Mouse (Mus musculus): Measurements from ENCODE around the gene Elmod1. TPM values are rescaled to one million over a fixed set of nuclear protein-coding genes. Genes with fewer than 3 reads are reported as not detected.
"Not testable (repeated sequence)": the region's sequence is repeated elsewhere in the genome, so short reads cannot be mapped to it uniquely, and the experiment has no call there.

Elmod1 gene
- 1 to 10 TPM; 3.8 to 7.0 (median 4.3) TPM for total RNA-seq (2022)

- peak; percentile 24 for DNase-seq
These were observed at the start of gene Elmod1 for GRCm38 (mm10) chr9:53975122-53975518. Gene Elmod1, minus strand, starts transcription at chr9:53975301.

- DNase-seq: no peak
These were observed 47.7 kb upstream of the Elmod1 start for GRCm38 (mm10) chr9:54022795-54023194.

GRCm38 (mm10) chr9:53994528-53994927 is 19.4 kb upstream of the Elmod1 start:
- DNase-seq: no peak

DNA sequence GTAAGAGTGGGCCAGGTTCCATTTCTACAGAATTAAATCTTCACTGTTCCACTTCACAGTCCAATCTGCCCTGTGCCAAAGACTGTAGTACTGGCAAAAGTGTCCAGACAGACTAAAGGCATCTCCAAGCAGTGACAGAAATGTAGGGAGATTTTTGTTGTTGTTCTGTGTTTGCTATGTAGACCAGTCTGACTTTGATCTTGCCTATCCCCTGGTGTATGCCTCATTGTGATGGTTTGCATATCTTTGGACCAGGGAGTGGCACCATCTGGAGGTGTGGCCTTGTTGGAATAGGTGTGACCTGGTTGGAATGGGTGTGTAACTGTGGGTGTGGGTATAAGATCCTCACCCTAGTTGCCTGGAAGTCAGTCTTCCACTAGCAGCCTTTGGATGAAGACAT is 17.5 kb upstream of the Elmod1 start:
- not testable (repeated sequence) for DNase-seq

GRCm38 (mm10) chr9:53990921-53991320 is 15.8 kb upstream of the Elmod1 start:
- DNase-seq: no peak

DNA sequence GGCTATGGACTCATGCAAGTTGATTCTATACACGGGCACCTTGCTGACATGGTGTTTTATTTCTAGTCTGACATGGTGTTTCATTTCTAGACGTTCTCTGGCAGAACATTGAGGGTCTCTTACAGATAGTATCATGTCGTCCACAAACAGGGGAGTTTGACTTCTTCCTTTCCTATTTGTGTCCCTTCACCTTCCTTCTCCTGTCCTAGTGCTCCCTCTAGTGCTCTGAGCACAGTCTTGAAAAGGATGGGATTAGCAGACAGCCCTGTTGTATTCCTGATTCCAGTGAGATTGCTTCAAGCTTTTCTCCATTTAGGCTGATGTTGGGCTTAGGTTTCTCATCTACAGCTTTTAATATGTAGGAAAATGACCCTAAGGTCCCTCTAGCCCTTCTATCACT is 11.9 kb upstream of the Elmod1 start:
- no peak for DNase-seq

- DNase-seq: no peak
These were observed 9.8 kb upstream of the Elmod1 start for GRCm38 (mm10) chr9:53984868-53985267.

GRCm38 (mm10) chr9:53974328-53975121 is 576 bp downstream of the Elmod1 start:
- no peak for DNase-seq

GRCm38 (mm10) chr9:53973929-53974327 is 1.2 kb downstream of the Elmod1 start:
- no peak for DNase-seq

- no peak for DNase-seq
These were observed 1.9 kb downstream of the Elmod1 start for GRCm38 (mm10) chr9:53973241-53973640.

DNA sequence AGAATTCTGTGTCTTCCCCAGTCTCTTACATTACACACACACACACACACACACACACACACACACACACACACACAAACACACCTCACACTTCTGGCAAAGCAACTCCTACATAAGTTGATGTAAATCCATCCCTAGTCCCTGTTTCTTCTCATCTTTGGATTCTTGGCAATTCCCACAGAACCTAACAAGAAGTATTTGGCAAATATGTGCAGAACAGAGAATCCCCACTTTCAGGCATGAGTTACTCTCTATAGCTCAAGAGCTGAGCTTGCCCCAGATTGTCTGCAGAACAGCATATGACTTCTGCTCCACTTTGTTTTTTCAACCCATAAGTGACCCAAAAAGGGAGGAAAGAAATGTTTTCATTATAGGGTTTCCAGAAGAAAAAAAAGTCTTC is 2.7 kb downstream of the Elmod1 start:
- no peak for DNase-seq

- no peak for DNase-seq
These were observed 7.3 kb downstream of the Elmod1 start for GRCm38 (mm10) chr9:53967610-53968368.

DNA sequence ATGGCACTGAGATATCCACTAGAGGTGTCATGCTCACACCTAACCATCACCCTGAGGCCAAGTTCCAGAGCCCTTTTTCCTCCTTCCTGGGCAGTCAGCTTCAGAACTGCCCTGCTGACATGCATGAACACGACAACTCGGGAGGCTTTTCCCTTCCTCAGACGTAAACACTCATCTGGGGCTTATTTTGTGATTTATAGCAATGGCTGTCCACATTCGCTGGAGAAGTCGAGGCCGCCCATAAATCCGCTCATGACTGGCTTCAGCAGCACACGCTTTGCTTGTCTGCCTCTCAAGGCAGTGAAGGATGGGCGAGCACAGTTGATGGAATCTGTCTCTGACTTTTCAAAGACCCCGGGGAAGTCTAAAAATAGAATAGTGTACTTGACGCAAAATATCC is 18.1 kb downstream of the Elmod1 start:
- DNase-seq: no peak

GRCm38 (mm10) chr9:53954853-53955252 is 20.2 kb downstream of the Elmod1 start:
- no peak for DNase-seq

DNA sequence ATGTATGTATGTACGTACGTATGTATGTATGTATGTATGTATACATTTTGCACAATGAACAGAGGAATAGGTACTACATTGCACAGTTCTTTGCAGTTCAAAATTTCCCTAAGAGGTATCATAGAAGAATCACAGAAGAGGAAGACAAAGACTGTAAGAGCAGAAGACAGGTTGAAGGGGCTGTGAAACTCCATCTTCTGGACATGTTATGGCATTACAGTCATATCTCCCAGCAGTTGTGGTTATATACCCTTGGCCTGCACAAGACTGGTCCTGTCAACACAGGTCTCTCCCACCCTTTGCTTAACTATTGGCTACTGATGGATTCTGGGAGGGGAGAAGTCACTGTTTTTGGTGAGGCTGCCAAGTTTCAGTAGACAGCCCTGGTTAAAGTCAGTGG is 27.6 kb downstream of the Elmod1 start:
- no peak for DNase-seq

DNA sequence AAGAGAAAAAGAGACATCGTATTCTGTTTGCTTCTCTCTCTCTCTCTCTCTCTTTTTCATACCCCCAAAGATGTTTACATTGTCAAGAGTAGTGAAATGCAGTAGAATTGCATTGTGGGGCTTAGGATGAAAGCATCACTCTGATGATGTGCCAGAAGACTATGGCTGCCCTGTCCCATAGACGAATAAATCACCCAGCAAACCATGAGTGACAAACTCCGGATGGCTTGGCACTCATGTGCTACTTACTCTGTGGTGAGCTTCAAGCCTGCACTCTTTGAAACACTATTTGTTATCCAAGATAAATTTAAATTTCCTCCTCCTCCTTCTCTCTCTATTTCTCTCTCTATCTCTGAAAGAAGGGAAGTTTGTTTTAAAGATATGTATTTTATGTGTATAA is 36.5 kb downstream of the Elmod1 start:
- no peak for DNase-seq

DNA sequence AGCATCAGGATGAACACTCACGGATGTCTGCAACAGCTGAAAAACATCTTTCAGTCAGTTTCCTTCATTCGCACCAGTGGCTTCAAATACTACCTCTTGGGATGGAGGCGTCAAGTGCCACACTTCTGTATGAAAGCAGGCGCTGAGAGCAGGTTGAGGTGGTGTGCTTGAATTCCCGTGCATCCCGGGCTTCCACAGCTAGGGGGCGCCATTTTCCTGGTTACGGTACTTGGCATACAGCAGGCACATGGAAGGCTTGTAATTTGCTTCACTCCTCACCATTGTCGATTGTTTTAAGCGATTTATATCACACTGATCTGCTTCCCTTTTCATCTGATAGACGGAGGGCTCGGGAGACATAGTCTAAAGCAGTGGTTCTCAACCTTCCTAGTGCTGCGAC is 40.9 kb downstream of the Elmod1 start:
- peak; percentile 3 for DNase-seq

DNA sequence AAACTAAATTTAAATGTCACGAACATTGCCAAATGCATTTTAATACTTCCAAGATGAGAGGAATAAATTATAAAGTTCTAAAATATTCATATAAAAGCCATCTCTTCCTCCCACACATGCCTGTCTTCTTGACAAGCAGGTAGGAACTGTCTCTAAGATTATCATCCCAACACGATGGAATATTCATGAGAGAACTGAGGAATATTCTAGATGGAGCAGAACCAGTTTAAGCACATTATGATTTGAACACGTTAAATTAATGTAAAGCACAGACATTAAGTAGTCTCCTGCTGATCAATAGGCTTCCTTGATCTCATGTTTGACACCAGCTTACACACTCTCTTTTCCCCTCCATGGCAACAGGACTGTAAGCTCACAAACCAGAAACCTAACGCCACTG is 41.7 kb downstream of the Elmod1 start:
- no peak for DNase-seq

GRCm38 (mm10) chr9:53930906-53931305 is 44.2 kb downstream of the Elmod1 start:
- DNase-seq: no peak

DNA sequence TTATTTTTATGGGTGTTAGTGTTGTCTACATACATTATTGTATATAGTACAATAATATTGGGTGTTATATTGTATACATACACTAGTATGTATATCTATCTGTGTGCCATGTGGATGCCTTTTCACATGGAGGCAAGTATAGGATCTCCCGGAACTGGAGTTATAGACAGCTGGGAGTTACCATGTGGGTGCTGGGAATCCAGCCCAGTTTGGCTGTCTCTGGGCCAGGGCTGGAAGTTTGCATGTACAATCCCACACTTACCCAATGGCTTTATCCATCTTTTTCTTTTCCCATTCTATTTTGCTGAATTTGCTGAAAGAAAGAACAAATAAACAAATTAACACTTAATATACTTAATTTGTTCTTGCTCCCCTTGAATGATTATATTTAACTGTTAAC is 54.0 kb downstream of the Elmod1 start:
- no peak for DNase-seq

GRCm38 (mm10) chr9:53915929-53916721 is 59.0 kb downstream of the Elmod1 start:
- DNase-seq: no peak

DNA sequence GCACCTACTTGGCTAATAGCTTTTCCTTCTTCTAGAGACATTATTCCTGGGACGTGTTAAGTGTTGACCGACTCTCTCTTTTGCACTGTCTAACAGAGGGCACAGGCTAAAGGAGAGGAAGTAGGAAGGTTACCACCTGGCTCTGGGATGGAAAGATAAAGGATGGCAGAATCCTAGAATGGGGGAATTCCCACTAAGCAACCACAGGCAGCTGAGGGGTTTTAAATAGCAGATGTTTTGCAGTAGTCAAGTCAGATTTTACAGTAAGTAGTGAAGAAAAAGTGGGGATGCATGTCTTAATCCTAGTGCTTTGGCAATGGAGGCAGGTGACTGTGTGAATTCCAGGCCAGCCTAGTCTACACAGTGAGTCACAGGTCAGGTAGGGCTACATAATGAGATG is 64.3 kb downstream of the Elmod1 start:
- no peak for DNase-seq

- no peak for DNase-seq
These were observed 64.8 kb downstream of the Elmod1 start for GRCm38 (mm10) chr9:53910331-53910730.
